Mouse (Mus musculus): ENCODE measurements around the gene Olfr1286. TPM values are rescaled to one million over a fixed set of nuclear protein-coding genes. Genes with fewer than 3 reads are reported as not detected.

The Olfr1286 gene
- polyA plus RNA-seq (2012; rRNA removed), result not detected in 2 replicates

DNA sequence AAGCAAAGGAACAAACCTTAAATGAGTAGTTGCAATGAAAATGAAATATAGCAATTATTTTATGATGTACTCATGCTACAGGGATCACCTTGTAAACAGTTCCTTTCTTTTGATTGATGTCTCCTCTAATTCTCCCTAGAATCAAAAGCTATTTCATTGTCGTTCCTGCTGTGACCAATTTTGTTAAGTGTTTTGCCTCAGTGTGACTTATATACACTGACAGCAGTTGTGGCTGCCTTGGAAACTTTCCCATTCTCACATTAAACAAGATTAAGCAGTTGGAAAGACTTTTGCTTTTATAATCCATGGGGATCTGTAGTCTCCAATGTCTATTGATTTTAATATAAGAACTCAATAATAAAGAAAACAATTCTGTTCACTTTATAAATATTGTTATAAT, at the start of gene Olfr1286:
TSS of gene Olfr1286 (minus strand) at position 185 of the 400 bp plus-strand sequence.

DNA sequence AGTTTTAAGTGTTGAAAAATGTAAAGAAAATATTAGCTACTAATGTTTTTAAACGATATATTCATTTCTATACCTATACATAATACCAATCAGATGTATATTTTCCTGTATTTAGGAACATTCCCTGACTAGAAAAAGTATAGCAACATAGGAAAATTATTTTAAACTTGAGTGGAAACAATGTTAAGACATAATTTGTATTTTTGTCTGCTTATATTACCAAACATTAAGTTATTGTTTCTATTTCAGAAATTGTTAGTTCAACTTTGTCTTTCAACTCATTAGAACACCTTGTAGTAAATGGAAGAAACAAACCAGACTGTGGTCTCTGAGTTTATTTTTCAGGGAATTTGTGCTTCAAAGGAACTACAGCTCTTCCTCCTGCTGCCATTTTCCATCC, 25.9 kb upstream of the Olfr1286 start, which contains the start of gene Olfr1287:
TSS of gene Olfr1287 (plus strand) at position 301 of the 400 bp plus-strand sequence.

DNA sequence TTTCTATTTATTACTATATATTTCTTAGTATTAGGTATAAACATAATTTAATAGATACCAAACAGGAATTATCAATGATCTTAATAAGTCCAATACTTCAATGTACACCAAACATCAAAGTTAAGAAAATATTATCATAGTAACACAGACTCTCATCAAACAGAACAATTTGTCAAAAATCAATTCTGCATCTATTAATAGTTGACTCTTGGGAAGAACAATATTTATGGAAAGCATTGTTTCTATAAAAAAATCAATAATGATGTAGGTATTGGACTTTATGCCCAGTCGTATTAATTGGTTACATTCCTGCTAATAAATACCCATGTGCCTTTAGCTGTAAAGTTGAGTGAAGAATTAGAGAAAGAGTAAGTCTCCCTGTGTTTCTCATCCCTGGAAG, 47.7 kb downstream of the Olfr1286 start, which contains the start of gene Olfr1284:
TSS of gene Olfr1284 (plus strand) at position 301 of the 400 bp plus-strand sequence.

Other genes with a start within 250 kb of the Olfr1286 start
- not detected in 2 replicates for gene 4930430A15Rik, start 193.5 kb downstream of the Olfr1286 start, polyA plus RNA-seq (2012; rRNA removed)
- gene Olfr1275, start 187.8 kb downstream of the Olfr1286 start, polyA plus RNA-seq (2012; rRNA removed), result not detected in 2 replicates
- gene Olfr1276, start 168.6 kb downstream of the Olfr1286 start, polyA plus RNA-seq (2012; rRNA removed), result not detected in 2 replicates
- not detected in 2 replicates for gene Olfr1277, start 149.0 kb downstream of the Olfr1286 start, polyA plus RNA-seq (2012; rRNA removed)
- not detected in 2 replicates for gene Olfr1278, start 133.0 kb downstream of the Olfr1286 start, polyA plus RNA-seq (2012; rRNA removed)
- not detected in 2 replicates for gene Olfr1279, start 122.5 kb downstream of the Olfr1286 start, polyA plus RNA-seq (2012; rRNA removed)
- gene Olfr1280, start 109.1 kb downstream of the Olfr1286 start, polyA plus RNA-seq (2012; rRNA removed), result not detected in 2 replicates
- gene Olfr1281, start 96.6 kb downstream of the Olfr1286 start, polyA plus RNA-seq (2012; rRNA removed), result not detected in 2 replicates
- not detected in 2 replicates for gene Olfr1282, start 87.0 kb downstream of the Olfr1286 start, polyA plus RNA-seq (2012; rRNA removed)
- not detected in 2 replicates for gene Olfr1283, start 56.3 kb downstream of the Olfr1286 start, polyA plus RNA-seq (2012; rRNA removed)
- gene Olfr1284, start 47.6 kb downstream of the Olfr1286 start, polyA plus RNA-seq (2012; rRNA removed), result not detected in 2 replicates
- gene Olfr1287, start 26.0 kb upstream of the Olfr1286 start, polyA plus RNA-seq (2012; rRNA removed), result not detected in 2 replicates
- gene Olfr1288, start 51.0 kb upstream of the Olfr1286 start, polyA plus RNA-seq (2012; rRNA removed), result not detected in 2 replicates
- gene Olfr1289, start 57.7 kb upstream of the Olfr1286 start, polyA plus RNA-seq (2012; rRNA removed), result not detected in 2 replicates
- not detected in 2 replicates for gene Olfr1290, start 70.7 kb upstream of the Olfr1286 start, polyA plus RNA-seq (2012; rRNA removed)
- not detected in 2 replicates for gene Olfr1291-ps1, start 74.1 kb upstream of the Olfr1286 start, polyA plus RNA-seq (2012; rRNA removed)
- not detected in 2 replicates for gene Olfr1293-ps, start 102.1 kb upstream of the Olfr1286 start, polyA plus RNA-seq (2012; rRNA removed)
- gene Olfr1294, start 117.2 kb upstream of the Olfr1286 start, polyA plus RNA-seq (2012; rRNA removed), result not detected in 2 replicates
- gene Olfr1295, start 146.6 kb upstream of the Olfr1286 start, polyA plus RNA-seq (2012; rRNA removed), result not detected in 2 replicates
- gene Olfr1297, start 203.4 kb upstream of the Olfr1286 start, polyA plus RNA-seq (2012; rRNA removed), result not detected in 2 replicates
- not detected in 2 replicates for gene Olfr1298, start 226.1 kb upstream of the Olfr1286 start, polyA plus RNA-seq (2012; rRNA removed)
- not detected in 2 replicates for gene Olfr1299, start 238.3 kb upstream of the Olfr1286 start, polyA plus RNA-seq (2012; rRNA removed)

All from central nervous system, embryonic 18 days (tissue).